Mouse (Mus musculus) forebrain, postnatal 0 days (tissue): ENCODE data around the gene Ambra1. TPM values are rescaled to one million over a fixed set of nuclear protein-coding genes. Genes with fewer than 3 reads are reported as not detected.

Experiments
- ATAC-seq: fragments of 200-750 bp; cut with Nextera tagmentation; 2 replicates; pipeline ENCODE4 v1.8.0; 2017; ENCODE audit warnings: mild to moderate bottlenecking, moderate library complexity
- DNase-seq: peaks from one replicate; pipeline ENCODE4 v3.0.0-alpha.2; 2015
- H3K27ac ChIP-seq: fragments of 300-500 bp; sonication (generic); 2 replicates; pipeline ENCODE4 v1.5.1; 2014; ENCODE audit warnings: low read depth, mild to moderate bottlenecking, antibody characterized with exemption, low read length, moderate library complexity, mixed read lengths
- H3K27me3 ChIP-seq: fragments of 300-500 bp; sonication (generic); 2 replicates; pipeline ENCODE4 v1.6.1; 2014; ENCODE audit warnings: mild to moderate bottlenecking, low read length, mixed read lengths; ENCODE audit not compliant: insufficient read depth
- H3K36me3 ChIP-seq: fragments of 300-500 bp; sonication (generic); 2 replicates; pipeline ENCODE4 v1.6.1; 2014; ENCODE audit warnings: mild to moderate bottlenecking, moderate library complexity; ENCODE audit not compliant: insufficient read depth
- H3K4me1 ChIP-seq: fragments of 300-500 bp; sonication (generic); 2 replicates; pipeline ENCODE4 v1.6.1; 2014; ENCODE audit warnings: antibody characterized with exemption; ENCODE audit not compliant: insufficient read depth
- H3K4me2 ChIP-seq: fragments of 300-500 bp; sonication (generic); 2 replicates; pipeline ENCODE4 v1.6.1; 2014; ENCODE audit warnings: low read depth, mild to moderate bottlenecking, moderate library complexity
- H3K4me3 ChIP-seq: fragments of 300-500 bp; sonication (generic); 2 replicates; pipeline ENCODE4 v1.5.1; 2014; ENCODE audit warnings: low read depth, low read length, mixed read lengths
- H3K9ac ChIP-seq: fragments of 300-500 bp; sonication (generic); 2 replicates; pipeline ENCODE4 v1.6.1; 2014; ENCODE audit warnings: mild to moderate bottlenecking
- H3K9me3 ChIP-seq: fragments of 300-500 bp; sonication (generic); 2 replicates; pipeline ENCODE4 v1.6.1; 2016; ENCODE audit warnings: low read length
- CTCF ChIP-seq: sonication (generic); IDR thresholded peaks from 2 replicates; pipeline ENCODE4 v1.5.1; 2016; ENCODE audit warnings: antibody characterized with exemption, control low read depth, low read depth
- WGBS: fragments of 180-500 bp; shearing (Covaris S2); extraction: QIAGEN DNeasy Blood & Tissue Kit; methylation state at CpG from one replicate; pipeline ENCODE4 v1.1.7; 2014; 5-methylcytosine and 5-hydroxymethylcytosine counted together
- polyA plus RNA-seq: library from polyadenylated mRNA; unstranded; fragments of >200 nt; fragmentation: Nextera tagmentation; extraction: Ambion mirVana; gene quantifications from 2 replicates; pipeline ENCODE4 v1.2.1, GENCODE M21; 2015
- total RNA-seq: library from RNA; depleted of rRNA; stranded (reverse); fragments of >200 nt; gene quantifications from 2 replicates; pipeline ENCODE4 v1.2.3, GENCODE M21; 2014

The Ambra1 gene
- total and polyA plus RNA-seq, 2 experiments from 2014 or later = 17.0 to 47.2 TPM

DNA sequence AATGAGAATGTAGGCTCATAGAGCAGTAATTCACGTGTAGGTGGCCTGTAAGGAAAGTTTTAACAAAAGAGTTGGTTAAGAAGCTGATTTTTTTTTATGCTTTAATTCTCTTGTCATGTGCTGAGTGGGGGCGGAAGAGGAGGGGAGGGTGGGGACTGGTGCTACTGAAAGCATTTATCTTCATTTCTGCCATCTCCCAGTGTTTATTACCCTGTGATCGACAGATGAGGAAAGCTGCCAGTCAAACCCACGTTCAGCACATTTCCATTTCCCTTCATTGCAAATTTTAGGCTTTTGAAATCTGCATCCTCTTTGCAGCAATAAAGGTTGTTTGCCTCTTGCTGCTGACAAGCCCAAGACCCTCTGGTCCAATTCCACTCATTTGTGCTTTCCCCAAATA, 129.5 kb downstream of the Ambra1 start:
- H3K4me3 ChIP-seq = no peak overlapping the region
- TF ChIP-seq CTCF = no peak
- no peaks in the 10 kb centered on the region for H3K36me3 ChIP-seq
- H3K4me2 ChIP-seq = no peak overlapping the region
- no peaks in the 10 kb centered on the region for H3K27me3 ChIP-seq
- H3K27ac ChIP-seq = peak overlapping the region; percentile 40; the same call in 1 of the 2 replicates
- no peaks in the 10 kb centered on the region for H3K9me3 ChIP-seq
- H3K4me1 ChIP-seq = no peaks in the 10 kb centered on the region
- H3K9ac ChIP-seq = no peak overlapping the region
- 34% methylated on average over 4 of the region's 4 CpGs for WGBS
- ATAC-seq (peak; percentile 93), DNase-seq (peak; percentile 42)

DNA sequence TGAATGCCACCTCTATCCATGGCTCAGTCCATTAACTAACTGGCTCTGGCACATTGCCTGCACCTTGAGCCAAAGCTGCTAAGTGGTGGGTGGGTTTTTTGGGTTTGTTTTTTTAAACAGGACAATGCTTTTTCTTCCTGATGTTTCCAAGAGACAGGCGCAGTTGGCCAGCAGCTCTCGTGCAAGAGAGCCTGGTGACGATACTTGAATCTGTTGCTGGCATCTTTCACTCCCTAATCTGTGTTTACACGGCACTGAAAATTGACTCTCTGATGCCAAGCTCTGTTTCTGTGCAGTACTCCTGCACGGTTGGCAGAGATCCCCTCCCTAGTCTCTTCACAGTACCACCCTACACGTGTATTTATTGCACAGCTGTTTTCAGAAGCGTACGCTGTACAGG, 140.8 kb downstream of the Ambra1 start:
- Histone ChIP-seq H3K27ac (peak overlapping the region; percentile 68), H3K4me2 (peak overlapping the region; percentile 23), H3K36me3 (0 out of 2 replicates have a peak, but pooled peaks cover 3% of the 10 kb centered on the region), H3K9me3 (no peaks in the 10 kb centered on the region), H3K4me3 (no peak overlapping the region), H3K4me1 (no peaks in the 10 kb centered on the region), H3K27me3 (no peaks in the 10 kb centered on the region), H3K9ac (no peak overlapping the region)
- WGBS = 19% methylated on average over 8 of the region's 8 CpGs
- no peak for TF ChIP-seq CTCF
- ATAC-seq = peak; percentile 93
- peak; percentile 77 for DNase-seq

DNA sequence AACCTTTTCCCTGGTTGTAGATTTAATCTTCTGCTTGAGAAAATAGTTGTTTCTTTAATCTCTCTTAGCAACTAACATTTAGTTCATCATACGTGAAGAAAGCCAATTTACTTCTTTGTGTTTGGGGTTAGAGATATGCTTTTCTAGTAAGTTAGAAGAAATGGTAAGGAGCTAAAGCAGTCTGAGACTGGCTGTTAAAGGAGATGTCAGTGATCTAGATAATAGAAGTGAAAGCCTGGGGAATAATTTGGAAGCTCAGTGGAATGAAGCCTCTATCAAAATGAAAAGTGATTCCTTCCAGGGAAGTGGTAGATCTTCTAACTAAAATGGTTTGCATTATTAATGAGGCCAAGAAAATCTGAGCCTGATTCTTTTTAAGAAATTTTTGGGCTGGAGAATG, 141.3 kb downstream of the Ambra1 start:
- peak; percentile 10 for DNase-seq

DNA sequence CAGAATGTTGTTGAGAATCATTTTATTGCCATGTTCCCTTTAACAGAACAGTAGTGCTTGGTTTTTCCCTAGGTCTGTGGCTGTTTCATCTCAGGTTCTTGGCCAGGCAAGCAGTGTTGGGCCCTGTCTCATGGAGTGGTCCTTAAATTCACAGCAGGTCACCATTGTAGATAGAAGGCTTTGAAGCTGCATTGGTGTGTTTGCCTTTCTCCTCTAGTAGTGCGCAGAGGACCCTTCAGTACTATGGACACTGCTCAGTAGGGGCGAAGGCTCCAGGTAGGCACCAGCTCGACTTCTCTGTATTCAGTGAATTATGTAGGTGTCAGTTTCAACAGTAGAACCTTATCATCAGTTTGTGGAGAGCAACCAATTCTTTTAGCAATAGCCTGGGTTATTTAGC, 142.7 kb downstream of the Ambra1 start:
- H3K36me3 ChIP-seq = peaks cover 11% of the 10 kb centered on the region
- no peaks in the 10 kb centered on the region for H3K4me1 ChIP-seq
- no peak overlapping the region for H3K4me3 ChIP-seq
- no peaks in the 10 kb centered on the region for H3K9me3 ChIP-seq
- H3K9ac ChIP-seq = no peak overlapping the region
- TF ChIP-seq CTCF = no peak
- no peak for DNase-seq
- H3K27me3 ChIP-seq = no peaks in the 10 kb centered on the region
- H3K4me2 ChIP-seq = no peak overlapping the region
- 89% methylated on average over 3 of the region's 3 CpGs for WGBS
- H3K27ac ChIP-seq = no peak overlapping the region
- no peak for ATAC-seq

More for the DNA sequence above, 141.3 kb downstream of the Ambra1 start:
- H3K4me1 ChIP-seq = no peaks in the 10 kb centered on the region
- peaks cover 6% of the 10 kb centered on the region; the same call in 1 of the 2 replicates for H3K36me3 ChIP-seq
- H3K27me3 ChIP-seq = no peaks in the 10 kb centered on the region
- no peaks in the 10 kb centered on the region for H3K9me3 ChIP-seq
- H3K27ac ChIP-seq = peak overlapping the region; percentile 68
- ATAC-seq = peak; percentile 58; the same call in 1 of the 2 replicates
- H3K4me3 ChIP-seq = no peak overlapping the region
- peak overlapping the region; percentile 23 for H3K4me2 ChIP-seq
- no peak for TF ChIP-seq CTCF
- 36% methylated on average over 1 of the region's 1 CpGs for WGBS
- H3K9ac ChIP-seq = no peak overlapping the region

DNA sequence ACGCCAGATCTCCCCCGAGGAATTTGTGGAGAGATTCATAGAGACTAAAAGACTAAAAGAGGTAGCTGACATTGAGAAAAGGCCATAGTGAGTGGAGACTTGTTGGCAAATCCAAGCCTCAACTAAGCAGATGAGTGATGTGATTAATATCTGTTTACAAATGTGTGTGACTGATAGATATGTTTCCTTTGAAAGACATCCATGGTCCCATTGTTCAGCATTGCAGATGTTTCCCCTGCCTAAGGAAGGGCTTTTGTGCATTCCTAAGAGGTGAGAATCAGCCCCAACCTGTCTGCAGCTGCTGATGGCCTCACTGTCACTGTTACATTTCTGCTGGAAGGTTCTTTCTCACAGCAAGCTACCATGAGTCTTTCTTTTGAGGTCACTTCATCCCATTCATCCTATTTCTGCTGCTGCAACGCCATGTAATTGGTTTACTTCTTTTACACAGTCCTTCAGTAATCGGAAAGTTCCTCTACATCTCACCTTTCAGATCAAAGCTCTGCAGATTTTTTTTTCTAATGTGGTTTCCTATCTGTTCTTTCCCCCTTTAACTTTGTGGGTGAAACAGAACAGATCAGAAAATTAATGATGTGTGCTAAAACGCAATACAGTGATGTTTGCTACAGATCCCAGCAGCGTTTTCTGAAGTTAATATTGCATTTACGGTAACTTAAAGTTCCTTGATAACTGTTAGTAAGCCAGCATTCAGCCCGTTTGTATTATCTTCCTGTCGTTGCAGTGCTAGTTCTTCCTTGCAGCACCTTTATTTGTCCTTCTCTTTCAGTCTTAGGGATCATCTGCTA, 146.3 kb downstream of the Ambra1 start:
- no peak for TF ChIP-seq CTCF
- ATAC-seq = no peak
- WGBS = 86% methylated on average over 9 of the region's 9 CpGs

DNA sequence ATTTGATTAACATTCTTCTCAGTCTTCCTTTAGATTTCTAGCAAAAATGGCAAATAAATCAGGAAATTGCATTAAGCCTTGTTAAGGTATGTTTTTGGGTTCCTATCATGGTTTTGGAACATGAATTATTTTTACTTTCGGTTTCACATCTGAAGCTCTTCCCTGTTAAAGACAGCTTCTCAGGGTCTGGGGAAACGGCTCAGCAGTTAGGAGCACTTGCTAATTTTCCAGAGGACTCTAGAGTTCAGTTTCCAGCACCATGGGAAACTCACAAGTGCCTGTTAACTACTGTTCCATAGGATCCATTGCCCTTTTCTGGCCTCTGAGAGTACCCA, 146.8 kb downstream of the Ambra1 start:
- Histone ChIP-seq H3K4me1 (no peaks in the 10 kb centered on the region), H3K27ac (no peak overlapping the region), H3K9me3 (no peaks in the 10 kb centered on the region), H3K4me3 (no peak overlapping the region), H3K9ac (no peak overlapping the region), H3K36me3 (peaks cover 11% of the 10 kb centered on the region), H3K27me3 (no peaks in the 10 kb centered on the region), H3K4me2 (no peak overlapping the region)
- DNase-seq = no peak
- TF ChIP-seq CTCF = no peak
- WGBS = 88% methylated on average over 2 of the region's 2 CpGs
- ATAC-seq = no peak

More for the DNA sequence above, 146.3 kb downstream of the Ambra1 start:
- H3K9ac ChIP-seq = no peak overlapping the region
- H3K4me1 ChIP-seq = no peaks in the 10 kb centered on the region
- no peaks in the 10 kb centered on the region for H3K9me3 ChIP-seq
- DNase-seq = no peak
- H3K36me3 ChIP-seq = peaks cover 11% of the 10 kb centered on the region
- H3K4me2 ChIP-seq = no peak overlapping the region
- H3K27ac ChIP-seq = no peak overlapping the region
- H3K4me3 ChIP-seq = no peak overlapping the region
- no peaks in the 10 kb centered on the region for H3K27me3 ChIP-seq

DNA sequence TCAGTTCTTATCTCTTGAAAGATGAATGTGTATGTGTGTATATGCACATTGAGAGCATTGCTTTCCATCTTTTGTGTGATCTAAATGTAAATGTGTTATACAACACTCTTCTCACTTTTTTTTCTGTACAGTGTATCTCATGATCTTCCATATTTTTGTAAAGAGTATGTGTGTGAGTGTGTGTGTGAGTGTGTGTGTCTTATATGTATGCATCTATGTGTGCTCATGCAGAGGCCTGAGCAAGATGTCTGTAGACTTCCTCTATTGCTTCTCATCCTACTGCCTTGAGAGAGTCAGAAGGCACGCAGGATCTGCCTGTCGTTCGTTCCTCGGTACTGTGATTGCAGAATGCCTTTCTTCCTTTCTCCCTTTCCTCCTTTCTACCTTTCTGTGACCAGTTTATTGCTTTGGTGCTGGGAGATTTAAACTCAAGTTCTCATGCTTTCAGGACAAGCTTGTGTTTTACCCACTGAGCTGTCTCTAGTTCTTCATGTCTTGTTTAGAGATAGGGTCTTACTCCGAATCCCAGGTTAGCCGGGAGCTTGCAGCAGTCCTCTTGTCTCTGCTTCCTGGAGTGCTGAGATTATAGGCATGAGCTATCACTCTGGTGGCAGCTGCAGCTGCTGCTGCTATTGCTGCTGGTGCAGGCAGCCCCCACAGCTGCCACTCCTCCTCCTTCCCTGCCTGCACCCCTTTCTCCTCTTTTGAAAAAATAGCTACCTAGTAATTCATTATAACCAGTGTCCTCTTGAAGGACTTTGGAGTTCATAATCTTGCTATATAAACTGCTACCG, 148.7 kb downstream of the Ambra1 start:
- no peaks in the 10 kb centered on the region for H3K27me3 ChIP-seq
- H3K9ac ChIP-seq = no peak overlapping the region
- H3K9me3 ChIP-seq = no peaks in the 10 kb centered on the region
- DNase-seq (no peak), ATAC-seq (peak; percentile 53; the same call in 1 of the 2 replicates)
- no peak for TF ChIP-seq CTCF
- H3K4me2 ChIP-seq = no peak overlapping the region
- no peaks in the 10 kb centered on the region for H3K4me1 ChIP-seq
- H3K4me3 ChIP-seq = no peak overlapping the region
- peaks cover 11% of the 10 kb centered on the region for H3K36me3 ChIP-seq
- no peak overlapping the region for H3K27ac ChIP-seq
- WGBS = 64% methylated on average over 7 of the region's 7 CpGs
